Mouse (Mus musculus) CH12.LX (cell line): ENCODE measurements around the gene Ush1g. TPM values are rescaled to one million over a fixed set of nuclear protein-coding genes. Genes with fewer than 3 reads are reported as not detected.
A peak's percentile ranks its signal among the peaks of the same experiment; 100 is the strongest.

ENCODE experiments used
- DNase-seq: peaks from one replicate; pipeline ENCODE4 v3.0.0-alpha.2; 2013; ENCODE audit errors: extremely low read depth
- H3K27ac ChIP-seq: 2 replicates; pipeline ENCODE4 v1.5.1; 2012; ENCODE audit warnings: low read depth, mild to moderate bottlenecking, control low read depth, moderate library complexity; ENCODE audit not compliant: insufficient read depth
- H3K27me3 ChIP-seq: replicated peaks from 2 replicates; pipeline ENCODE3; 2012; ENCODE audit warnings: inconsistent platforms
- H3K36me3 ChIP-seq, 2 experiments: replicated peaks in 1 of 2; 2 replicates each; pipeline versions ENCODE3 to v1.6.1; 2012; ENCODE audit warnings: inconsistent platforms in 1 of 2, low read length in 1 of 2, mild to moderate bottlenecking in 1 of 2, mixed read lengths in 1 of 2, moderate library complexity in 1 of 2; ENCODE audit not compliant: control insufficient read depth in 1 of 2, insufficient read depth in 1 of 2
- H3K4me1 ChIP-seq, 2 experiments: 2 replicates each; pipeline ENCODE4 v1.6.1; 2012; ENCODE audit warnings: inconsistent platforms in 1 of 2, moderate library complexity in 1 of 2; ENCODE audit not compliant: insufficient read depth in 2 of 2, control insufficient read depth in 1 of 2
- H3K4me2 ChIP-seq: 2 replicates; pipeline ENCODE4 v1.6.1; 2012; ENCODE audit warnings: low read depth, mild to moderate bottlenecking, control low read depth; ENCODE audit not compliant: poor library complexity, insufficient read depth, severe bottlenecking
- H3K4me3 ChIP-seq, 3 experiments: fragments of 150-350 bp in 1 of 3; sonication (generic) in 1 of 3; replicated peaks in 1 of 3; 2 replicates each; pipeline versions ENCODE3 to v1.5.1; 2011 to 2012; ENCODE audit warnings: low read depth in 2 of 3, low read length in 2 of 3, mild to moderate bottlenecking in 2 of 3, moderate library complexity in 2 of 3, control low read depth in 1 of 3, improper control_type of control experiment in 1 of 3, inconsistent platforms in 1 of 3, mixed read lengths in 1 of 3; ENCODE audit not compliant: poor library complexity in 1 of 3
- H3K79me2 ChIP-seq: replicated peaks from 2 replicates; pipeline ENCODE4 v1.6.1; 2012; ENCODE audit warnings: mild to moderate bottlenecking, moderate library complexity; ENCODE audit not compliant: control insufficient read depth, poor library complexity, insufficient read depth, severe bottlenecking; ENCODE audit errors: extremely low read depth
- H3K9ac ChIP-seq: 2 replicates; pipeline ENCODE4 v1.6.1; 2012; ENCODE audit warnings: low read depth, mild to moderate bottlenecking, control low read depth, moderate library complexity; ENCODE audit not compliant: insufficient read depth
- H3K9me3 ChIP-seq: replicated peaks from 2 replicates; pipeline ENCODE3; 2012; ENCODE audit warnings: low read length, inconsistent platforms, mixed read lengths
- BHLHE40 ChIP-seq: IDR thresholded peaks from 2 replicates; pipeline ENCODE4 v1.6.1; 2011; ENCODE audit warnings: mild to moderate bottlenecking, low read depth, low read length, improper control_type of control experiment
- CHD1 ChIP-seq: IDR thresholded peaks from 2 replicates; pipeline ENCODE4 v1.6.1; 2012; ENCODE audit warnings: low read depth, low read length, improper control_type of control experiment, inconsistent platforms
- CHD2 ChIP-seq: IDR thresholded peaks from 2 replicates; pipeline ENCODE4 v1.6.1; 2011; ENCODE audit warnings: low read length, improper control_type of control experiment
- CTCF ChIP-seq, 2 experiments: IDR thresholded peaks in 1 of 2; conservative IDR thresholded peaks in 1 of 2; 2 replicates each; pipeline ENCODE4 v1.5.1; 2011 to 2012; ENCODE audit warnings: low read depth in 2 of 2, low read length in 2 of 2, improper control_type of control experiment in 1 of 2, inconsistent platforms in 1 of 2, mild to moderate bottlenecking in 1 of 2, moderate library complexity in 1 of 2
- E2F4 ChIP-seq: IDR thresholded peaks from 2 replicates; pipeline ENCODE4 v1.6.1; 2011; ENCODE audit warnings: low read depth, low read length, improper control_type of control experiment; ENCODE audit not compliant: insufficient replicate concordance
- ELF1 ChIP-seq: IDR thresholded peaks from 2 replicates; pipeline ENCODE4 v1.6.1; 2014; ENCODE audit warnings: low read depth, mild to moderate bottlenecking, inconsistent platforms, low read length, improper control_type of control experiment
- EP300 ChIP-seq: IDR thresholded peaks from 2 replicates; pipeline ENCODE4 v1.6.1; 2011; ENCODE audit warnings: low read length, improper control_type of control experiment
- ETS1 ChIP-seq: conservative IDR thresholded peaks from 2 replicates; pipeline ENCODE4 v1.6.1; 2012; ENCODE audit warnings: low read depth, mild to moderate bottlenecking, inconsistent platforms, low read length, improper control_type of control experiment, moderate library complexity
- HCFC1 ChIP-seq: IDR thresholded peaks from 2 replicates; pipeline ENCODE4 v1.6.1; 2012; ENCODE audit warnings: low read depth, mild to moderate bottlenecking, inconsistent platforms, low read length, improper control_type of control experiment
- IRF4 ChIP-seq: IDR thresholded peaks from 2 replicates; pipeline ENCODE4 v1.6.1; 2014; ENCODE audit warnings: low read depth, mild to moderate bottlenecking, inconsistent platforms, low read length, improper control_type of control experiment
- JUN ChIP-seq: IDR thresholded peaks from 2 replicates; pipeline ENCODE4 v1.6.1; 2011; ENCODE audit warnings: low read depth, mild to moderate bottlenecking, low read length, improper control_type of control experiment, moderate library complexity; ENCODE audit not compliant: insufficient read depth
- JUND ChIP-seq: conservative IDR thresholded peaks from 2 replicates; pipeline ENCODE4 v1.6.1; 2011; ENCODE audit warnings: low read depth, low read length, improper control_type of control experiment
- KAT2A ChIP-seq: IDR thresholded peaks from 2 replicates; pipeline ENCODE4 v1.6.1; 2012; ENCODE audit warnings: low read length, improper control_type of control experiment, inconsistent platforms; ENCODE audit not compliant: insufficient replicate concordance
- MAX ChIP-seq: IDR thresholded peaks from 2 replicates; pipeline ENCODE4 v1.6.1; 2011; ENCODE audit warnings: low read length, improper control_type of control experiment
- MAZ ChIP-seq: IDR thresholded peaks from 2 replicates; pipeline ENCODE4 v1.6.1; 2012; ENCODE audit warnings: low read depth, mild to moderate bottlenecking, inconsistent platforms, low read length, improper control_type of control experiment, moderate library complexity
- MEF2A ChIP-seq: IDR thresholded peaks from 2 replicates; pipeline ENCODE4 v1.6.1; 2014; ENCODE audit warnings: low read depth, mild to moderate bottlenecking, inconsistent platforms, low read length, improper control_type of control experiment, borderline replicate concordance
- MXI1 ChIP-seq: IDR thresholded peaks from 2 replicates; pipeline ENCODE4 v1.6.1; 2011; ENCODE audit warnings: mild to moderate bottlenecking, low read depth, low read length, improper control_type of control experiment
- MYC ChIP-seq: IDR thresholded peaks from 2 replicates; pipeline ENCODE4 v1.6.1; 2011; ENCODE audit warnings: low read depth, mild to moderate bottlenecking, improper control_type of control experiment, low read length
- NELFE ChIP-seq: IDR thresholded peaks from 2 replicates; pipeline ENCODE4 v1.6.1; 2011; ENCODE audit warnings: low read depth, low read length, improper control_type of control experiment
- NRF1 ChIP-seq: IDR thresholded peaks from 2 replicates; pipeline ENCODE4 v1.6.1; 2014; ENCODE audit warnings: low read depth, mild to moderate bottlenecking, inconsistent platforms, low read length, improper control_type of control experiment, moderate library complexity
- POLR2A ChIP-seq: IDR thresholded peaks from 2 replicates; pipeline ENCODE4 v1.6.1; 2011; ENCODE audit warnings: low read depth, mild to moderate bottlenecking, improper control_type of control experiment, low read length
- RCOR1 ChIP-seq: conservative IDR thresholded peaks from 2 replicates; pipeline ENCODE4 v1.6.1; 2012; ENCODE audit warnings: low read depth, mild to moderate bottlenecking, inconsistent platforms, low read length, improper control_type of control experiment
- SIN3A ChIP-seq: IDR thresholded peaks from 2 replicates; pipeline ENCODE4 v1.6.1; 2012; ENCODE audit warnings: low read length, improper control_type of control experiment, inconsistent platforms
- SMC3 ChIP-seq: IDR thresholded peaks from 2 replicates; pipeline ENCODE4 v1.6.1; 2011; ENCODE audit warnings: low read depth, low read length, improper control_type of control experiment
- TBP ChIP-seq: conservative IDR thresholded peaks from 2 replicates; pipeline ENCODE4 v1.6.1; 2011; ENCODE audit warnings: low read depth, low read length, improper control_type of control experiment
- TCF12 ChIP-seq: IDR thresholded peaks from 2 replicates; pipeline ENCODE4 v1.6.1; 2014; ENCODE audit warnings: low read depth, mild to moderate bottlenecking, inconsistent platforms, low read length, improper control_type of control experiment
- UBTF ChIP-seq: IDR thresholded peaks from 2 replicates; pipeline ENCODE4 v1.6.1; 2012; ENCODE audit warnings: low read depth, mild to moderate bottlenecking, inconsistent platforms, low read length, improper control_type of control experiment, moderate library complexity
- USF1 ChIP-seq: IDR thresholded peaks from 2 replicates; pipeline ENCODE4 v1.6.1; 2014; ENCODE audit warnings: low read depth, mild to moderate bottlenecking, inconsistent platforms, low read length, improper control_type of control experiment
- USF2 ChIP-seq: conservative IDR thresholded peaks from 2 replicates; pipeline ENCODE4 v1.6.1; 2011; ENCODE audit warnings: low read depth, low read length, improper control_type of control experiment
- ZKSCAN1 ChIP-seq: IDR thresholded peaks from 2 replicates; pipeline ENCODE4 v1.6.1; 2012; ENCODE audit warnings: low read depth, inconsistent platforms, low read length, improper control_type of control experiment, borderline replicate concordance
- ZMIZ1 ChIP-seq: IDR thresholded peaks from 2 replicates; pipeline ENCODE4 v1.6.1; 2012; ENCODE audit warnings: low read depth, mild to moderate bottlenecking, inconsistent platforms, low read length, improper control_type of control experiment
- ZNF384 ChIP-seq: IDR thresholded peaks from 2 replicates; pipeline ENCODE4 v1.6.1; 2012; ENCODE audit warnings: low read depth, low read length, improper control_type of control experiment, inconsistent platforms
- dilution Hi-C: fragments of 300-500 bp; cut with MboI; formaldehyde crosslinking; loops from 2 replicates; pipeline ENCODE4 v1.14.3; 2020; ENCODE audit warnings: low sequenced_read_pairs; ENCODE audit not compliant: extremely low pct_unique_long_range_greater_than_20kb, extremely low pct_ligation_motif_present
- in situ Hi-C: fragments of 300-500 bp; cut with MboI; formaldehyde crosslinking; loops from 3 replicates; pipeline ENCODE4 v1.14.3; 2019; ENCODE audit warnings: low sequenced_read_pairs, low pct_ligation_motif_present, low pct_unique_long_range_greater_than_20kb, mixed read lengths
- polyA plus RNA-seq: library from polyadenylated mRNA; unstranded; fragments of >175 nt; gene quantifications from 2 replicates; pipeline ENCODE4 v1.2.1, GENCODE M21; 2012; ENCODE audit warnings: low read depth; ENCODE audit not compliant: insufficient read length
- total RNA-seq, 2 experiments: library from RNA; depleted of rRNA; stranded (reverse); fragments of 300-350 nt in 1 of 2; fragments of >200 nt in 1 of 2; gene quantifications; 2 replicates each; pipeline ENCODE4 v1.2.3; 2012 to 2014

Ush1g gene
- total and polyA plus RNA-seq, 3 experiments, result 0.42 TPM; not detected in 2

- H3K79me2 ChIP-seq, result no peaks in the 10 kb centered on the region
- no peak overlapping the region for H3K27ac ChIP-seq
- dilution Hi-C loops, result no loop called here
- in situ Hi-C loops, result no loop called here
- H3K36me3 ChIP-seq, result peaks cover 0 to 7% of the 10 kb centered on the region in 2 experiments
- H3K9ac ChIP-seq, result no peak overlapping the region
- TF ChIP-seq MAZ (no peak), ZNF384 (no peak), TCF12 (no peak), HCFC1 (no peak), ELF1 (no peak), CHD2 (no peak), MEF2A (no peak), SMC3 (no peak), ZMIZ1 (no peak), EP300 (no peak), TBP (no peak), ZKSCAN1 (no peak), USF2 (no peak), MXI1 (no peak), NELFE (no peak), POLR2A (no peak), RCOR1 (no peak), KAT2A (no peak)
- H3K9me3 ChIP-seq, result no peaks in the 10 kb centered on the region
- no peak overlapping the region for H3K4me2 ChIP-seq
- no peak for DNase-seq
- H3K4me1 ChIP-seq, result peaks cover 2 to 31% of the 10 kb centered on the region in 2 experiments
- H3K4me3 ChIP-seq, result no peak overlapping the region
- no peaks in the 10 kb centered on the region for H3K27me3 ChIP-seq
These were observed 39.5 kb downstream of the Ush1g start for GRCm38 (mm10) chr11:115282295-115282694.

- H3K27me3 ChIP-seq, result no peaks in the 10 kb centered on the region
- H3K4me2 ChIP-seq, result peak overlapping the region; percentile 30; the same call in 1 of the 2 replicates
- H3K79me2 ChIP-seq, result 0 out of 2 replicates have a peak, but pooled peaks cover 6% of the 10 kb centered on the region
- no peak overlapping the region for H3K9ac ChIP-seq
- H3K4me3 ChIP-seq, result peak overlapping the region in 2 of 3 experiments; percentile 40 to 45
- peak; percentile 92 for DNase-seq
- no peak overlapping the region for H3K27ac ChIP-seq
- H3K9me3 ChIP-seq, result no peaks in the 10 kb centered on the region
- H3K4me1 ChIP-seq, result peaks cover 6 to 44% of the 10 kb centered on the region in 2 experiments
- in situ Hi-C loops (no loop called here), dilution Hi-C loops (no loop called here)
- H3K36me3 ChIP-seq, result peaks cover 0 to 11% of the 10 kb centered on the region in 2 experiments
- TF ChIP-seq KAT2A (no peak), USF2 (no peak), POLR2A (peak; percentile 66), CHD1 (no peak), CHD2 (no peak), CTCF (conservative IDR thresholded peaks at IDR 0.05 in 1 of 2, IDR thresholded peaks at IDR 0.05 in 1 of 2; ENCODE audit: low read depth in 2 of 2, low read length in 2 of 2) (no peak), NRF1 (no peak), SIN3A (no peak; the same call in 1 of the 2 replicates), E2F4 (no peak), MXI1 (no peak), UBTF (no peak), SMC3 (no peak; the same call in 1 of the 2 replicates), ETS1 (no peak; the same call in 1 of the 2 replicates), JUND (no peak), MYC (peak; percentile 53; the same call in 1 of the 2 replicates), BHLHE40 (no peak), USF1 (no peak), JUN (no peak), ZNF384 (no peak), MEF2A (no peak), MAZ (no peak), IRF4 (no peak), RCOR1 (no peak), ZKSCAN1 (no peak), MAX (no peak), ZMIZ1 (0 out of 2 replicates have a peak, but pooled peaks have one; percentile 12)
These were observed 42.1 kb downstream of the Ush1g start for GRCm38 (mm10) chr11:115279726-115280125.
